Mouse (Mus musculus): ENCODE measurements around the gene Zfp553.

Gene Zfp553

GRCm38 (mm10) chr7:127271093-127271492, 38.2 kb downstream of the Zfp553 start:
- WGBS, result 90% methylated on average over 4 of the region's 4 CpGs

DNA sequence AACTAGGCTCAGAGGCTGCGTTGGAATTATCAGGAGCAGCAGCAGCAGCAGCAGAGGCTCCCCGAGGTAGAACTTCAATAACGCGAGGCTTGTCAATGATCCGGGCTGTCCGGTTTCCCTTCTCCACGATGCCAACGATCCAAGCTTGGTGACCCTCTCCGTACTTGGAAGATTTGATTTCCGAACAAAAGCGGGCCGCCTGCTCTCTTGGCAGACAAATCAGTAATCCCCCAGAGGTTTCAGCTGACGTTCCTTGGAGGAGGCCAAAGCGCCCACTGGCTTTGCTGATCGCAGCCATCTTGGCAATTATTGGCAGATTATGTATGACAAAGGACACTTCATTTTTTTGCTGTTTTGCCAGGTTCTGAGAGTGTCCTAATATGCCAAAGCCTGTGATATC, 39.7 kb downstream of the Zfp553 start:
- WGBS, result 91% methylated on average over 15 of the region's 15 CpGs

GRCm38 (mm10) chr7:127273118-127273923, 40.5 kb downstream of the Zfp553 start:
- 13% methylated on average over 50 of the region's 50 CpGs for WGBS

DNA sequence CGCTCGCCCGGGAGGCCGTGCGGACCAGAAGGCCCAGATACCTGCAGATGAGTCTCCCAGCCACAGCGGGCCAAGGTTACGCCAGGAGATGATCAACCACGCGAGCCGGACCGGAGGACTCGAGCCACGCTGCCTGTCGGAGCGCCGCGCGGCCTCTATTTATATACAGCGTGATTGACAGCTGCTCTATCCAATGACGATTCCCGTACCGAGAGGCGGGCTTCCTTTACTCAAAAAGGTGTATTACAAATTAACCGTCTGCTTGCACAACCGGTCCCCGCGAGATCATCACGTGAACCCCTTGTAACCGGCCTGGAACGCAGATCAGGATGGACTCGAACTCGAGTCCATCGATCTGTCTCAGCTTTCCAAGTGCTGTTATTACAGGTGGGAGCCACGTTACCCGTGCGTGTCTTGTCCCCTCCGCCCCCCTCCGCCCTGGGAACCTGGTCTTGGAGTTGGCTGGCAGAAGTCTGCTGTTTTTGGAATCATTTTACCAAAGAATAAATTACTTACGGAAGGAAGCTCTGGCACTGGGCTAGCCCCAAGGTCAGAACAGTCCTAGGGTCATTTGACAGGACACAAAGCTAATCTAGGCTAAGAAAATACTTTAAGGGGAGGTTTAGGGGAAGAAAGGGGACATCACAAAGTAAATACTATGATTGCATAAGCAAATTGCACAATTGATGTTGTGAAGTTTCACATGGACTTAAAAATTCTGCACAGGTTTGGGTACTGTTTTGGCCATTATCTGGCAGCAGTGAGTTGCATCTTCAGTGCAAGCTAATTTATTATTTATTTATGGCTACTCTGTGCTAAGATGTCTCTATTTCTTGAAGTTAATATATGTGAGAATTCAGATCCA, 41.3 kb downstream of the Zfp553 start, which contains the start of gene Sephs2:
TSS of gene Sephs2 (minus strand) at position 131 of the 865 bp plus-strand sequence.
- WGBS, result 1% methylated on average over 39 of the region's 39 CpGs

GRCm38 (mm10) chr7:127276519-127276961, 43.7 kb downstream of the Zfp553 start:
- WGBS, result 87% methylated on average over 5 of the region's 5 CpGs

DNA sequence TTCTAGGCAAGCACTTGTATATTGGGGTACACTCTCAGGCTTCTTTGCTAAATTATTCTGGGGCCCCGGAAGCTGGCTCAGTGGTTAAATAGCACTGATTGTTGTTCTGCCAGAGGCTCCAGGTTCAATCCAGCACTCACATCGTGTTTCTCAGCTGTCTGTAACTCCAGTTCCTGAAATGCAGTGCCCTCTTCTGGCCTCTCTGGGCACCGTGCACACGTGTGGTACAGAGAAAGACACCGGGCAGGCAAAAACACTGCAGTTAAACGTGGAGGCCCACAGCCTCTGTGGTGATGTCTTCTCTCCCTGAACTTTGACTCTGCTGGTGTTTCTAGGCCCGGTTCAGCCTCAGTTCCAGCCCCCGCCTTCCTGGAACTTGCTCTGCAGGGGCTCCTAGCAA, 45.5 kb downstream of the Zfp553 start:
- WGBS, result 30% methylated on average over 8 of the region's 8 CpGs

DNA sequence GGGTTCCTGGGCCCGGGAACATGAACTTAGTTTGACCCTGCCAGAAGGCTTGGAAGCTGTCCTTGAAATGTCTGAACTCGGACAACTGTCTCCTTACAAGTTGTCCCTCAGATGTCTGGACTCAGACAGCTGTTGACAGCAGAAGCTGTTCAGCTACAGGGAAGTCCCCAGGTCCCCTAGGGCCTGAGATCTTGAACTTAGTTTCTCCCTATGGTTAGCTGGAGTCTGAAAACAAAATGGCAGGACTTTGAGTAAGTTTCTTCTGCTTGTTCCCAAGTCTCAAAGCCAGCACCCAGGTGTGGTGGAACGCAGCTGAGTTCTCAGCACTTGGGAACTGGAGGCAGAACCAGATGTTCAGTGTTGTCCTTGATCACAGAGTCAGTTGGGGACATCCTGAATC, 47.2 kb downstream of the Zfp553 start:
- WGBS, result 76% methylated on average over 3 of the region's 3 CpGs

DNA sequence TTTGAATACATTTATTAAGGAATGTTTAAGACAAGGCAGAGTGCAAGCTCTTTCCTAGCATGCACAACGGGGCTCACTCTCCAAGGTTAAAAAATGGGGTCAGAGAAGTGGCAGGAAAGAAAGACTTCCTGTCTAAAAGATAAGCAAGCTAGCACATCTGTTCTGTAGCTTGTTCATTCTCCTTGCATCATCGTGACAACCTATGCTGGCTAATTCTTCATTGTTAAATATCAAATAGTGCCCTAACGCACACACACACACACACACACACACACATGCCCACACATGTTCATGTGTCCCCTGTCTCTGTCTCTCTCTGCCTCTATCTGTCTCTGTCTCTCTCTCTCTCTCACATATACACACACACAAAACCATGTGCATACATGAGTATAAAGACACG, 48.3 kb downstream of the Zfp553 start:
- WGBS, result 74% methylated on average over 4 of the region's 4 CpGs

DNA sequence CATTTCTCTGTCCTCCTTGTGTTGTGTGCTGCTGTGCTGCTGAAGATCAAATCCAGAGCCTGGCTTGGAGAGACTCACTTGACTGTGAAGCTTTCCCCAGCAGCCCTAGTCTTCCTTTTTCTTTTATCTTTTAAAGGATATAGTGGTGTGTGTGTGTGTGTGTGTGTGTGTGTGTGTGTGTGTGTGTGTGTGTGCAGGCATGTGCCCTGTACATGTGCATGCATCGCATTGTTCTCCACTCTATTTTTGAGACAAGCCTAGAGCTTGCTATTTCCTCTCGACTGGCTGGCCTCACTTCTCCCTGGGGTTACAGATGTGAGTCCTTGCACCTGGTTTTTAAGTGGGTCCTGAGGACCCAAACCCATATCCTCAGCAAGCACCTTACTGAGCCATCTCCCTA, 49.3 kb downstream of the Zfp553 start:
- WGBS, result 64% methylated on average over 2 of the region's 2 CpGs

- WGBS, result 79% methylated on average over 10 of the region's 10 CpGs
Measured at GRCm38 (mm10) chr7:127285154-127285553, 52.3 kb downstream of the Zfp553 start.

All from cerebral cortex, adult 2 months (tissue).